Comparison of ENCODE assay signal across 8 mouse cellular contexts in the genomic region with DNA sequence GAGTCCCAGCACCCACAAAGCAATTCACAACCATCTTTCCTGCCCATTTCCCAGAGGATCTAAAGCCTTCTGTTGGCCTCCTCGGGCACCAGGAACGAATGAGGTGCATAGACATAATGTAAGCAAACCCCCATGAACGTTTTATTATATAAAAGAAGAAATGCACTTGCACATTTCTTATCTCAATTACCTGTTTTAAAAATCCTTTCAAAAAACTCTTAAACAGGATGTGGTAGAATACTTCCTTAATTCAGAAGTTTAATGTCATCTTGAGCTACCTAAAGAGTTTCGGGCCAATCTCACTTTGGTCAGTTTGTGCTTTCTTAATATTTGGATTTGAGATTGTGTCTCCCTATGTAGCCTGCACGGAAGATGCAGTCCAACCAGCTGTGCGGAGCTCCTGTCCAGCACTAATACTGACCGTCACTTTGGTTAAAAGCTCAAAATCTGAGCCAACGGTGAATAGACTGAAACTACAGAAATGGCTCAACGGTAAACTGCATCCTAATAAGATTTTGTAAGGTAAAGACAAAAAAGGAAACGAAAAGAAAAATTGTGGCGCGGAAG. TPM values are rescaled to one million over a fixed set of nuclear protein-coding genes. Genes with fewer than 3 reads are reported as not detected.
DNase-seq lines count a peak whose midpoint lies in the region; ATAC-seq and TF ChIP-seq lines count a peak whose summit lies in the region.

No protein-coding gene starts in this region.

- H3K9me3 ChIP-seq in intestine, embryonic 15.5 days = no peaks in the 10 kb centered on the region
- no peaks in the 10 kb centered on the region for H3K9me3 ChIP-seq in neural tube, embryonic 13.5 days

- no peak for TF ChIP-seq CTCF in layer of hippocampus, adult 2 months (conservative IDR thresholded peaks at IDR 0.05)

- peak overlapping the region; percentile 97 for H3K27ac ChIP-seq in layer of hippocampus, adult 2 months
- peak overlapping the region; percentile 56 for H3K27ac ChIP-seq in brown adipose tissue, adult 24 weeks (replicated peaks; ENCODE audit: low read depth, low read length)
- peak overlapping the region; percentile 95 for H3K27ac ChIP-seq in intestine, embryonic 15.5 days
- peak overlapping the region; percentile 98 for H3K27ac ChIP-seq in neural tube, embryonic 13.5 days (replicated peaks)

- H3K9ac ChIP-seq in intestine, embryonic 15.5 days = peak overlapping the region; percentile 96
- peak overlapping the region; percentile 97 for H3K9ac ChIP-seq in neural tube, embryonic 13.5 days

- H3K36me3 ChIP-seq in intestine, embryonic 15.5 days = peaks cover 42% of the 10 kb centered on the region
- H3K36me3 ChIP-seq in neural tube, embryonic 13.5 days = peaks cover 58% of the 10 kb centered on the region

- peaks cover 5% of the 10 kb centered on the region for H3K4me1 ChIP-seq in brown adipose tissue, adult 24 weeks (ENCODE audit: control insufficient read depth, insufficient read depth, insufficient read length, low read length)
- peaks cover 26% of the 10 kb centered on the region for H3K4me1 ChIP-seq in intestine, embryonic 15.5 days (replicated peaks)
- H3K4me1 ChIP-seq in neural tube, embryonic 13.5 days (replicated peaks) = peaks cover 53% of the 10 kb centered on the region

- H3K4me2 ChIP-seq in intestine, embryonic 15.5 days (replicated peaks) = peak overlapping the region; percentile 58
- peak overlapping the region; percentile 85 for H3K4me2 ChIP-seq in neural tube, embryonic 13.5 days

- no peak for ATAC-seq in intestine, embryonic 15.5 days
- ATAC-seq in neural tube, embryonic 13.5 days (ENCODE audit: low read depth) = no peak

- peak overlapping the region; percentile 97 for H3K4me3 ChIP-seq in layer of hippocampus, adult 2 months
- peak overlapping the region; percentile 98 for H3K4me3 ChIP-seq in brown adipose tissue, adult 24 weeks (ENCODE audit: insufficient read depth, low read depth, low read length)
- H3K4me3 ChIP-seq in intestine, embryonic 15.5 days (replicated peaks) = peak overlapping the region; percentile 91
- H3K4me3 ChIP-seq in neural tube, embryonic 13.5 days = peak overlapping the region; percentile 95

- no peak for DNase-seq in layer of hippocampus, adult 2 months (ENCODE audit: low spot score in 2 of 2)
- DNase-seq in layer of hippocampus, adult 9-10 months (ENCODE audit: low spot score) = no peak
- DNase-seq in layer of hippocampus, postnatal 10 days (ENCODE audit: low spot score in 2 of 2) = no peak
- DNase-seq in layer of hippocampus, adult 9-11 months = no peak
- DNase-seq in testis, postnatal 10 days (ENCODE audit: low spot score) = no peak

- WGBS in intestine, embryonic 15.5 days = 9% methylated on average over 12 of the region's 12 CpGs
- 17% methylated on average over 12 of the region's 12 CpGs for WGBS in neural tube, embryonic 13.5 days

- no peaks in the 10 kb centered on the region for H3K27me3 ChIP-seq in intestine, embryonic 15.5 days (replicated peaks)
- H3K27me3 ChIP-seq in neural tube, embryonic 13.5 days = no peaks in the 10 kb centered on the region

RNA-seq across cellular contexts. Expression of gene Srrt, which starts 1.0 kb away (rescaled TPM):
- 100 to 1,000 TPM; 223 to 232 TPM for total RNA-seq in layer of hippocampus, adult 2 months (2021)
- 31.0 and 45.4 TPM in 2 replicates for polyA plus RNA-seq in brown adipose tissue, adult 24 weeks (2012; ENCODE audit: insufficient read depth, insufficient read length, missing spikeins)
- 117 and 120 TPM in 2 replicates for polyA plus RNA-seq in intestine, embryonic 15.5 days (2015; fragmentation: Nextera tagmentation; extraction: Ambion mirVana)
- 102 and 115 TPM in 2 replicates for polyA plus RNA-seq in neural tube, embryonic 13.5 days (2015; fragmentation: Nextera tagmentation; extraction: Ambion mirVana)
- 100 to 1,000 TPM; 188 to 191 TPM for total RNA-seq in layer of hippocampus, postnatal 10 days (2021)

RNA-seq across cellular contexts. Expression of gene Trip6, which starts 7.7 kb away (rescaled TPM):
- 1 to 10 TPM; 4.8 to 7.3 TPM for total RNA-seq in layer of hippocampus, adult 2 months (2021)
- 13.1 and 20.6 TPM in 2 replicates for polyA plus RNA-seq in brown adipose tissue, adult 24 weeks (2012; ENCODE audit: insufficient read depth, insufficient read length, missing spikeins)
- 63.9 and 64.8 TPM in 2 replicates for polyA plus RNA-seq in intestine, embryonic 15.5 days (2015; fragmentation: Nextera tagmentation; extraction: Ambion mirVana)
- polyA plus RNA-seq in neural tube, embryonic 13.5 days (2015; fragmentation: Nextera tagmentation; extraction: Ambion mirVana) = 17.7 and 23.8 TPM in 2 replicates
- total RNA-seq in layer of hippocampus, postnatal 10 days (2021) = 1 to 10 TPM; 6.2 to 7.7 TPM

RNA-seq across cellular contexts. Expression of gene Ufsp1, which starts 12.1 kb away (rescaled TPM):
- total RNA-seq in layer of hippocampus, adult 2 months (2021) = 10 to 100 TPM; 12.4 to 13.8 TPM
- polyA plus RNA-seq in brown adipose tissue, adult 24 weeks (2012; ENCODE audit: insufficient read depth, insufficient read length, missing spikeins) = 7.4 and 11.4 TPM in 2 replicates
- polyA plus RNA-seq in intestine, embryonic 15.5 days (2015; fragmentation: Nextera tagmentation; extraction: Ambion mirVana) = 7.8 and 8.5 TPM in 2 replicates
- polyA plus RNA-seq in neural tube, embryonic 13.5 days (2015; fragmentation: Nextera tagmentation; extraction: Ambion mirVana) = 15.1 and 18.3 TPM in 2 replicates
- total RNA-seq in layer of hippocampus, postnatal 10 days (2021) = 10 to 100 TPM; 20.4 to 21.8 TPM

RNA-seq across cellular contexts. Expression of gene Ache, which starts 19.2 kb away (rescaled TPM):
- 10 to 100 TPM; 58.5 to 62.3 TPM for total RNA-seq in layer of hippocampus, adult 2 months (2021)
- polyA plus RNA-seq in brown adipose tissue, adult 24 weeks (2012; ENCODE audit: insufficient read depth, insufficient read length, missing spikeins) = 0.75 TPM in 1 of 2 replicates, not detected in the other
- polyA plus RNA-seq in intestine, embryonic 15.5 days (2015; fragmentation: Nextera tagmentation; extraction: Ambion mirVana) = 9.5 and 9.7 TPM in 2 replicates
- polyA plus RNA-seq in neural tube, embryonic 13.5 days (2015; fragmentation: Nextera tagmentation; extraction: Ambion mirVana) = 37.8 and 40.6 TPM in 2 replicates
- 10 to 100 TPM; 93.0 to 97.4 TPM for total RNA-seq in layer of hippocampus, postnatal 10 days (2021)

RNA-seq across cellular contexts. Expression of gene Slc12a9, which starts 26.9 kb away (rescaled TPM):
- total RNA-seq in layer of hippocampus, adult 2 months (2021) = 10 to 100 TPM; 27.9 to 28.4 TPM
- 2.5 and 5.2 TPM in 2 replicates for polyA plus RNA-seq in brown adipose tissue, adult 24 weeks (2012; ENCODE audit: insufficient read depth, insufficient read length, missing spikeins)
- 14.3 and 15.9 TPM in 2 replicates for polyA plus RNA-seq in intestine, embryonic 15.5 days (2015; fragmentation: Nextera tagmentation; extraction: Ambion mirVana)
- 26.9 and 27.4 TPM in 2 replicates for polyA plus RNA-seq in neural tube, embryonic 13.5 days (2015; fragmentation: Nextera tagmentation; extraction: Ambion mirVana)
- total RNA-seq in layer of hippocampus, postnatal 10 days (2021) = 10 to 100 TPM; 28.8 to 30.7 TPM
